Mouse (Mus musculus): ENCODE measurements around the gene F5.

DNA sequence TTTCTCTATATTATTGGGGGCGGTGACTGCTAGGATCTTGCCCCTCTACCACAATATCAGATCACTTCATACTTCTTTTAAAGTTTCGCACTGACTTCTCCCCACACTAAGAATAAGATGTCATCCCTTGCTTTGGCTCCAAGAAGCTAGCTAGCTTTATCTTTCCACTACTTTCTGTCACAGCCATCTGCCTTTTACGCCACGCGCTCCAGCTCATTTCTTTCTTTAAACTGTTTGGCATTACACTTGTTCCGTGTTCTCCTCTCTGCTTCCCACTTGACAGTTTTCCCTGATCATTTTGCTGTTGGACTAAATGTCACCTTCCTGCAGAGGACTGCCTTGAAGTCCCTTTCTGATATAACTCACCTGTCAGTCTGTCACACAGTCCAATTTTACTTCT lies 33.8 kb upstream of the F5 start:
- TF ChIP-seq CTCF (conservative IDR thresholded peaks at IDR 0.05; ENCODE audit: low read length), result no peak
- TF ChIP-seq POU5F1 (IDR thresholded peaks at IDR 0.05; ENCODE audit: borderline replicate concordance, low read length), result no peak
- TF ChIP-seq NANOG (IDR thresholded peaks at IDR 0.05; ENCODE audit: borderline replicate concordance, low read length), result no peak

All from E14TG2a.4 (cell line).